ENCODE assay signal across 8 mouse cellular contexts in genomic region chrX:73639901-73640469, GRCm38 (mm10). TPM values are rescaled to one million over a fixed set of nuclear protein-coding genes. Genes with fewer than 3 reads are reported as not detected.
DNase-seq lines count a peak whose midpoint lies in the region; ATAC-seq and TF ChIP-seq lines count a peak whose summit lies in the region.

No protein-coding gene starts in this region.

- peak overlapping the region; percentile 54 for H3K4me2 ChIP-seq in forebrain, embryonic 16.5 days (ENCODE audit: low read length)
- H3K4me2 ChIP-seq in liver, embryonic 16.5 days (ENCODE audit: low read depth, low read length): peak overlapping the region; percentile 50

- H3K9ac ChIP-seq in forebrain, embryonic 16.5 days (replicated peaks; ENCODE audit: low read depth, low read length): no peak overlapping the region
- H3K9ac ChIP-seq in liver, embryonic 16.5 days (ENCODE audit: low read depth, low read length): no peak overlapping the region; the same call in 1 of the 2 replicates

- no peak overlapping the region for H3ac ChIP-seq in C2C12 (ENCODE audit: control insufficient read depth, insufficient read length, low read depth)

- no peak for TF ChIP-seq CTCF in C2C12 (IDR thresholded peaks at IDR 0.05; ENCODE audit: control insufficient read depth, insufficient read depth, insufficient read length)

- 14% methylated on average over 39 of the region's 41 CpGs for WGBS in forebrain, embryonic 16.5 days
- 21% methylated on average over 40 of the region's 41 CpGs for WGBS in liver, embryonic 16.5 days (ENCODE audit: insufficient replicate concordance)

- no peaks in the 10 kb centered on the region for H3K79me3 ChIP-seq in C2C12 (ENCODE audit: low read depth)

- no peak for ATAC-seq in forebrain, embryonic 16.5 days
- ATAC-seq in liver, embryonic 16.5 days (ENCODE audit: low read depth): no peak

- H3K4me3 ChIP-seq in C2C12 (ENCODE audit: insufficient read depth, poor library complexity, severe bottlenecking): peak overlapping the region; percentile 30
- peak overlapping the region; percentile 37 for H3K4me3 ChIP-seq in forebrain, embryonic 16.5 days (replicated peaks; ENCODE audit: low read length)
- peak overlapping the region; percentile 49 for H3K4me3 ChIP-seq in liver, embryonic 16.5 days (ENCODE audit: low read depth, low read length)

- no peaks in the 10 kb centered on the region for H3K36me3 ChIP-seq in C2C12 (ENCODE audit: control insufficient read depth, insufficient read depth)
- H3K36me3 ChIP-seq in forebrain, embryonic 16.5 days (ENCODE audit: control insufficient read depth, insufficient read depth): no peaks in the 10 kb centered on the region
- no peaks in the 10 kb centered on the region for H3K36me3 ChIP-seq in liver, embryonic 16.5 days (ENCODE audit: control insufficient read depth, insufficient read depth)

- DNase-seq in adrenal gland, postnatal 14 days: peak; percentile 34
- no peak for DNase-seq in adrenal gland, postnatal 25 days
- DNase-seq in testis, postnatal 10 days (ENCODE audit: low spot score): peak; percentile 39
- no peak for DNase-seq in urinary bladder, postnatal 10 days (ENCODE audit: low spot score)
- DNase-seq in spleen, postnatal 36 days (ENCODE audit: low spot score in 2 of 2): no peak

- H3K9me3 ChIP-seq in forebrain, embryonic 16.5 days (ENCODE audit: control insufficient read depth, low read length): no peaks in the 10 kb centered on the region
- no peaks in the 10 kb centered on the region for H3K9me3 ChIP-seq in liver, embryonic 16.5 days (replicated peaks; ENCODE audit: control insufficient read depth, low read length)

- H3K27me3 ChIP-seq in C2C12 (ENCODE audit: control insufficient read depth, insufficient read depth, insufficient read length): peaks cover 15% of the 10 kb centered on the region
- H3K27me3 ChIP-seq in forebrain, embryonic 16.5 days (replicated peaks; ENCODE audit: control insufficient read depth, insufficient read depth, low read length): peaks cover 36% of the 10 kb centered on the region
- H3K27me3 ChIP-seq in liver, embryonic 16.5 days (ENCODE audit: control insufficient read depth, insufficient read depth, low read depth, low read length): peaks cover 61% of the 10 kb centered on the region

- H3K79me2 ChIP-seq in C2C12 (ENCODE audit: control insufficient read depth, insufficient read depth): no peaks in the 10 kb centered on the region

- no peaks in the 10 kb centered on the region for H3K4me1 ChIP-seq in forebrain, embryonic 16.5 days (replicated peaks; ENCODE audit: control insufficient read depth, insufficient read depth, low read length)
- H3K4me1 ChIP-seq in liver, embryonic 16.5 days (ENCODE audit: control insufficient read depth, low read depth, low read length): no peaks in the 10 kb centered on the region

- H3K27ac ChIP-seq in forebrain, embryonic 16.5 days (ENCODE audit: low read length): no peak overlapping the region
- H3K27ac ChIP-seq in liver, embryonic 16.5 days (ENCODE audit: low read length): no peak overlapping the region

TF ChIP-seq in C2C12, 6 proteins besides CTCF, POLR2A, EP300 and RAD21:
- TF ChIP-seq MAX (IDR thresholded peaks at IDR 0.05): no peak
- no peak for TF ChIP-seq USF1 (IDR thresholded peaks at IDR 0.05; ENCODE audit: low read depth)
- TF ChIP-seq MYOG (IDR thresholded peaks at IDR 0.05; ENCODE audit: control insufficient read depth, extremely low read depth, insufficient read length): no peak
- no peak for TF ChIP-seq FOSL1 (IDR thresholded peaks at IDR 0.05; ENCODE audit: insufficient read depth, low read length, poor library complexity, severe bottlenecking)

RNA-seq across cellular contexts. Expression of gene Dusp9, which starts 0.8 kb away (rescaled TPM):
- total RNA-seq in adrenal gland, postnatal 14 days (2021): 0.30 and 0.74 TPM in 2 replicates
- total RNA-seq in adrenal gland, postnatal 25 days (2021): 0.33 and 0.88 TPM in 2 replicates
- 22.3 TPM for polyA plus RNA-seq in C2C12 (2012; fragmentation: generic; extraction: Trizol)
- 0.26 and 0.37 TPM in 2 replicates for polyA plus RNA-seq in forebrain, embryonic 16.5 days (2015; fragmentation: Nextera tagmentation; extraction: Ambion mirVana)
- 21.3 and 21.5 TPM in 2 replicates for polyA plus RNA-seq in liver, embryonic 16.5 days (2015; fragmentation: Nextera tagmentation; extraction: Ambion mirVana)

RNA-seq across cellular contexts. Expression of gene Pnck, which starts 19.9 kb away (rescaled TPM):
- total RNA-seq in adrenal gland, postnatal 14 days (2021): 6.1 and 8.4 TPM in 2 replicates
- 9.4 TPM in 2 replicates for total RNA-seq in adrenal gland, postnatal 25 days (2021)
- 0.06 TPM for polyA plus RNA-seq in C2C12 (2012; fragmentation: generic; extraction: Trizol)
- polyA plus RNA-seq in forebrain, embryonic 16.5 days (2015; fragmentation: Nextera tagmentation; extraction: Ambion mirVana): 105 and 143 TPM in 2 replicates
- 1.5 and 1.6 TPM in 2 replicates for polyA plus RNA-seq in liver, embryonic 16.5 days (2015; fragmentation: Nextera tagmentation; extraction: Ambion mirVana)

RNA-seq across cellular contexts. Expression of gene Slc6a8, which starts 33.0 kb away (rescaled TPM):
- total RNA-seq in adrenal gland, postnatal 14 days (2021): 38.8 and 42.2 TPM in 2 replicates
- 64.2 and 70.4 TPM in 2 replicates for total RNA-seq in adrenal gland, postnatal 25 days (2021)
- polyA plus RNA-seq in C2C12 (2012; fragmentation: generic; extraction: Trizol): 62.8 TPM
- polyA plus RNA-seq in forebrain, embryonic 16.5 days (2015; fragmentation: Nextera tagmentation; extraction: Ambion mirVana): 6.4 and 7.5 TPM in 2 replicates
- polyA plus RNA-seq in liver, embryonic 16.5 days (2015; fragmentation: Nextera tagmentation; extraction: Ambion mirVana): 0.12 and 0.50 TPM in 2 replicates

Comparison
In these comparisons a context has a peak if more than half of its experiments do, and no peak if none do; other contexts are left out.
1. DNase-seq: peak in adrenal gland, postnatal 14 days (single experiment) and testis, postnatal 10 days (single experiment); none in adrenal gland, postnatal 25 days (single experiment), urinary bladder, postnatal 10 days (single experiment) and spleen, postnatal 36 days (0 of 2).
2. RNA of gene Dusp9, which starts 0.8 kb away (polyA plus RNA-seq): 22.3 TPM in C2C12 (single experiment) and 21.3 to 21.5 TPM in liver, embryonic 16.5 days; 0.26 to 0.37 TPM in forebrain, embryonic 16.5 days; every median in the first group is over 10 times any median in the second.
3. RNA of gene Pnck, which starts 19.9 kb away (polyA plus RNA-seq): 105 to 143 TPM in forebrain, embryonic 16.5 days; 1.5 to 1.6 TPM in liver, embryonic 16.5 days and 0.06 TPM in C2C12 (single experiment); every median in the first group is over 10 times any median in the second.
4. Peak in every context shown above with its lines, with median percentiles within 50 percentile points of each other: H3K4me3 ChIP-seq.